Mouse (Mus musculus) liver, embryonic 16.5 days (tissue): Measurements from ENCODE around the gene Ror2. TPM values are rescaled to one million over a fixed set of nuclear protein-coding genes. Genes with fewer than 3 reads are reported as not detected.

ENCODE experiments used
- ATAC-seq: fragments of 200-750 bp; cut with Nextera tagmentation; 2 replicates; pipeline ENCODE4 v1.8.0; 2017; ENCODE audit warnings: low read depth, mild to moderate bottlenecking, moderate number of reproducible peaks, moderate library complexity
- H3K27ac ChIP-seq: fragments of 300-500 bp; sonication (generic); 2 replicates; pipeline ENCODE4 v1.5.1; 2014; ENCODE audit warnings: mild to moderate bottlenecking, low read length
- H3K27me3 ChIP-seq: fragments of 300-500 bp; sonication (generic); 2 replicates; pipeline ENCODE4 v1.6.1; 2014; ENCODE audit warnings: low read depth, low read length, mixed read lengths; ENCODE audit not compliant: control insufficient read depth, insufficient read depth
- H3K36me3 ChIP-seq: fragments of 300-500 bp; sonication (generic); 2 replicates; pipeline ENCODE4 v1.6.1; 2014; ENCODE audit warnings: mild to moderate bottlenecking; ENCODE audit not compliant: control insufficient read depth, insufficient read depth
- H3K4me1 ChIP-seq: fragments of 300-500 bp; sonication (generic); 2 replicates; pipeline ENCODE4 v1.6.1; 2014; ENCODE audit warnings: low read depth, low read length, mixed read lengths; ENCODE audit not compliant: control insufficient read depth
- H3K4me2 ChIP-seq: fragments of 300-500 bp; sonication (generic); 2 replicates; pipeline ENCODE4 v1.6.1; 2014; ENCODE audit warnings: low read depth, low read length, mixed read lengths
- H3K4me3 ChIP-seq: fragments of 300-500 bp; sonication (generic); 2 replicates; pipeline ENCODE4 v1.5.1; 2014; ENCODE audit warnings: low read depth, mild to moderate bottlenecking, low read length
- H3K9ac ChIP-seq: fragments of 300-500 bp; sonication (generic); 2 replicates; pipeline ENCODE4 v1.6.1; 2014; ENCODE audit warnings: low read depth, low read length
- H3K9me3 ChIP-seq: fragments of 300-500 bp; sonication (generic); replicated peaks from 2 replicates; pipeline ENCODE4 v1.6.1; 2016; ENCODE audit warnings: low read length; ENCODE audit not compliant: control insufficient read depth
- WGBS: fragments of 180-500 bp; shearing (Covaris S2); extraction: QIAGEN DNeasy Blood & Tissue Kit; methylation state at CpG from one replicate; pipeline ENCODE4 v1.1.7; 2014; ENCODE audit not compliant: insufficient replicate concordance; 5-methylcytosine and 5-hydroxymethylcytosine counted together
- polyA plus RNA-seq: library from polyadenylated mRNA; unstranded; fragments of >200 nt; fragmentation: Nextera tagmentation; extraction: Ambion mirVana; gene quantifications from 2 replicates; pipeline ENCODE4 v1.2.1, GENCODE M21; 2015

The Ror2 gene
- polyA plus RNA-seq, 1 experiment from 2014 or later = 0.24 TPM

- no peaks in the 10 kb centered on the region for H3K9me3 ChIP-seq
- 67% methylated on average over 22 of the region's 22 CpGs for WGBS
- H3K4me1 ChIP-seq = no peaks in the 10 kb centered on the region
- H3K9ac ChIP-seq = no peak overlapping the region
- ATAC-seq = no peak
- H3K27me3 ChIP-seq = no peaks in the 10 kb centered on the region
- no peak overlapping the region for H3K4me2 ChIP-seq
- no peak overlapping the region for H3K4me3 ChIP-seq
- no peak overlapping the region for H3K27ac ChIP-seq
- H3K36me3 ChIP-seq = no peaks in the 10 kb centered on the region
These were observed 216.7 kb downstream of the Ror2 start for GRCm38 (mm10) chr13:53069076-53069690.

- Histone ChIP-seq H3K4me1 (no peaks in the 10 kb centered on the region), H3K27me3 (no peaks in the 10 kb centered on the region), H3K36me3 (no peaks in the 10 kb centered on the region), H3K4me2 (no peak overlapping the region), H3K9ac (no peak overlapping the region), H3K27ac (no peak overlapping the region), H3K9me3 (no peaks in the 10 kb centered on the region), H3K4me3 (no peak overlapping the region)
- WGBS = 73% methylated on average over 8 of the region's 8 CpGs
- no peak for ATAC-seq
These were observed 217.5 kb downstream of the Ror2 start for GRCm38 (mm10) chr13:53068461-53068860.

- H3K4me2 ChIP-seq = no peak overlapping the region
- no peaks in the 10 kb centered on the region for H3K9me3 ChIP-seq
- no peaks in the 10 kb centered on the region for H3K4me1 ChIP-seq
- no peak overlapping the region for H3K4me3 ChIP-seq
- no peak overlapping the region for H3K9ac ChIP-seq
- WGBS = 66% methylated on average over 11 of the region's 11 CpGs
- no peak overlapping the region for H3K27ac ChIP-seq
- no peaks in the 10 kb centered on the region for H3K36me3 ChIP-seq
- no peak for ATAC-seq
- no peaks in the 10 kb centered on the region for H3K27me3 ChIP-seq
These were observed 218.0 kb downstream of the Ror2 start for GRCm38 (mm10) chr13:53067949-53068348.

GRCm38 (mm10) chr13:53065122-53065521 is 220.8 kb downstream of the Ror2 start:
- H3K9me3 ChIP-seq = no peaks in the 10 kb centered on the region
- WGBS = 65% methylated on average over 11 of the region's 11 CpGs

GRCm38 (mm10) chr13:53064681-53065080 is 221.2 kb downstream of the Ror2 start:
- ATAC-seq = no peak
- H3K4me1 ChIP-seq = no peaks in the 10 kb centered on the region
- H3K27me3 ChIP-seq = no peaks in the 10 kb centered on the region
- H3K9ac ChIP-seq = no peak overlapping the region
- H3K36me3 ChIP-seq = no peaks in the 10 kb centered on the region
- WGBS = 38% methylated on average over 1 of the region's 1 CpGs
- H3K4me3 ChIP-seq = no peak overlapping the region
- no peaks in the 10 kb centered on the region for H3K9me3 ChIP-seq
- H3K27ac ChIP-seq = no peak overlapping the region
- no peak overlapping the region for H3K4me2 ChIP-seq

More at GRCm38 (mm10) chr13:53065122-53065521, 220.8 kb downstream of the Ror2 start:
- Histone ChIP-seq H3K27ac (no peak overlapping the region), H3K27me3 (no peaks in the 10 kb centered on the region), H3K4me3 (no peak overlapping the region), H3K9ac (no peak overlapping the region), H3K36me3 (no peaks in the 10 kb centered on the region), H3K4me1 (no peaks in the 10 kb centered on the region), H3K4me2 (no peak overlapping the region)
- ATAC-seq = no peak

Other genes with a start within 250 kb of the Ror2 start
- gene Sptlc1, start 91.3 kb upstream of the Ror2 start, polyA plus RNA-seq = 10.4 and 13.0 TPM in 2 replicates
- gene Msx2, start 186.9 kb upstream of the Ror2 start, polyA plus RNA-seq = not detected in 2 replicates